Comparison of ENCODE assay signal across 17 mouse cellular contexts in genomic region chr4:47746498-47747190, GRCm38 (mm10).
DNase-seq lines count a peak whose midpoint lies in the region; ATAC-seq and TF ChIP-seq lines count a peak whose summit lies in the region.
"Had no signal": no experiment of that assay in that cellular context is flagged by ENCODE, and none has a peak within 500 bp of the region (broad histone marks: within the 10 kb centered on the region; RNA-seq: fewer than 3 reads in every experiment).

No protein-coding gene starts in this region.

- H3K4me3 ChIP-seq in lung, adult 2 months (replicated peaks; ENCODE audit: extremely low read depth, low read depth, low read length) = no peak overlapping the region
- H3K4me3 ChIP-seq: embryonic facial prominence, embryonic 10.5 days; erythroblast, embryonic 14.5 days; forebrain, embryonic 15.5 days; heart, adult 2 months; limb, embryonic 12.5 days; liver, embryonic 15.5 days had no signal

- 75% methylated on average over 8 of the region's 8 CpGs for WGBS in lung, adult 2 months

- TF ChIP-seq POLR2A in lung, adult 2 months (IDR thresholded peaks at IDR 0.05; ENCODE audit: borderline replicate concordance, extremely low read depth, low read depth, low read length) = no peak

- TF ChIP-seq CTCF in lung, adult 2 months (IDR thresholded peaks at IDR 0.05; ENCODE audit: insufficient read depth, low read length) = no peak

- no peaks in the 10 kb centered on the region for H3K4me1 ChIP-seq in lung, adult 2 months (ENCODE audit: control insufficient read depth, insufficient read depth, low read length)
- H3K4me1 ChIP-seq: embryonic facial prominence, embryonic 10.5 days; forebrain, embryonic 15.5 days; limb, embryonic 12.5 days; liver, embryonic 15.5 days had no signal

- ATAC-seq in common myeloid progenitor, adult 5-6 weeks (replicated peaks; ENCODE audit: low read depth, poor library complexity, severe bottlenecking) = peak; percentile 47
- peak; percentile 88 for ATAC-seq in neutrophil, adult 5-6 weeks (ENCODE audit: extremely low read depth, insufficient number of reproducible peaks, low FRiP score, poor library complexity, severe bottlenecking)
- ATAC-seq: forebrain, embryonic 15.5 days had no signal

- peak; percentile 7 for DNase-seq in lung, postnatal 36 days
- no peak for DNase-seq in lung, adult 2 months
- DNase-seq in thymus, postnatal 36 days = peak; percentile 19
- DNase-seq in adrenal gland, adult 8-10 months = no peak
- no peak for DNase-seq in layer of hippocampus, adult 11-12 months (ENCODE audit: low spot score)
- DNase-seq in frontal cortex, adult 2 months (ENCODE audit: extremely low spot score in 1 of 2, low spot score in 1 of 2) = no peak
- DNase-seq: cerebellum, postnatal 14 days; kidney, adult 8-10 months; kidney, postnatal 4 days had no signal

Comparison
In these comparisons a context has a peak if more than half of its experiments do, and no peak if none do; other contexts are left out.
1. DNase-seq: peak in lung, postnatal 36 days (single experiment) and thymus, postnatal 36 days (2 of 2); none in lung, adult 2 months (single experiment), adrenal gland, adult 8-10 months (single experiment), layer of hippocampus, adult 11-12 months (single experiment) and frontal cortex, adult 2 months (0 of 2).